Mouse (Mus musculus): ENCODE results near the gene Usp46.

Gene Usp46

DNA sequence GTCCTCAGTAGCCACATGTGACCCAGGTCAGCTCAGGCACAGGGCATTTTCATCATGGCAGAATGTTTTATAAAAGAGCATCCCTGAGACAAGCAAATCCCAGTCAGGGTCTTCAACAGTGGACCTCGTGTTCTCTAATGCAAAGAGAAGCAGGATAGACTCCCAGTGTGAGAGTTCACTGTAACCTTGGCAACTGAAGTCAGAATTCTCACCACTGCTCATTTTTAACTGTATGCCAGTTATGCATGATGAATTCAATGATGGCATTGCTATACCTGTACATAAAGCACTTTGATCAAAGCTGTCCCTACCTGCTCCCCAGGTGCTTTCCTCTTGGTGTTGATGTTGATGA, 116.6 kb downstream of the Usp46 start:
- DNase-seq (ENCODE audit: low spot score), result no peak

DNA sequence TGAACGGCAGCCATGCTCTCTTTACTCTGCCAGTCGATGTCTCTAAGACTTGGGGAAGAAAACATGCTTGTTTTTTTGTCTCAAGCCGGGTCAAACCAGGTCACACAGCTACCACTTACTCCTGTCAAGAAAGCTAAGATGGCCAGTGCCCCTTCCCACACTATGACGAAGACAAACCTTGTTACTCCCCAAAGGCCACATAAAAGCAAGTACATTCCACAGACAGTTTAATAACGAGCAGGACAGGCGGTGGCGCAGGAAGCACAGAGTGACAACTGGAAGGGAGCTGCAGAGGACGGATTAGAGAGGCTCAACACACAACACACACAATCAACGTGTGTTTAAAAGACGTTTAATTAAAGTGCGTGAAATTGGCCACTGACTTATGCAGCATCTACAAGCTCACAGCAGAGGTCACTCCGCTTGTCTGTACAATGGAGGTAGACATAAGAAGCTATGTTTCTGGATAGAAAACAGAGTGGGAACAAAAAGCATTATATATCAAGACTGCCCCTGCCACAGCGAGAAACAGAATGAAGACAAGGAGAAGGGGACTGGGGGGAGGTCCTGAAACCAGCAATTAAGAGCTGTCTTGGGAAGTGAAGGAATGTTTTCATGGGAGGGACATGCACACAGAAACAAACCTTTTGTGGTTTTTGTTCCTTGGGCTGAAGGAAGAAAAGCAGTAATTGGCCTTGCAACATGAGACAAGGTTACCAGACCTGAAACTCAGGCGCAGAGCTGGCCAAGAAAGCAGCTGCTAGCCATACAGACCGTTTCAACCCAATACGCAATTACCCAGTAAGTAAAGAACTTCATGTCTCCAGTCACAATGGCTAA, 117.2 kb downstream of the Usp46 start:
- DNase-seq (ENCODE audit: low spot score), result no peak

All from layer of hippocampus, adult 11-12 months (tissue).